Mouse (Mus musculus) embryonic stem cell, embryonic (primary cell): ENCODE measurements around the gene Psma5.

Experiments used
- CTCF ChIA-PET, 4 experiments: fragments of 300-600 bp in 2 of 4; fragments of 350-600 bp in 2 of 4; sonication (Branson Sonifier 250); formaldehyde crosslinking; loops; one replicate each; lab custom pipeline; 2022; ENCODE audit warnings: inconsistent platforms in 2 of 4; lab: Charles Lee
- POLR2A ChIA-PET, 4 experiments: fragments of 300-600 bp in 2 of 4; fragments of 350-600 bp in 2 of 4; sonication (Branson Sonifier 250); formaldehyde crosslinking; loops; one replicate each; lab custom pipeline; 2022; ENCODE audit warnings: antibody characterized with exemption in 4 of 4, inconsistent platforms in 1 of 4; lab: Charles Lee

The Psma5 gene

GRCm38 (mm10) chr3:108289311-108290130 lies 32.8 kb downstream of the Psma5 start:
- ChIA-PET POLR2A (interaction anchor here in 2 of 4 experiments (0.8 to 2.0 kb wide), 4 partner anchors 31 to 94 kb away, joined by 3 to 12 read pairs (median 6); partner anchors contain the start of genes Psrc1 (in 2 of the 2) and Psma5 (in 1 of the 2)), CTCF (no interaction called here)

GRCm38 (mm10) chr3:108291036-108291799 lies 34.5 kb downstream of the Psma5 start:
- CTCF ChIA-PET, result interaction anchor here (0.6 to 1.1 kb wide), 7 partner anchors 9 to 144 kb away, joined by 3 to 11 read pairs (median 3); no protein-coding TSS in a partner anchor
- POLR2A ChIA-PET, result interaction anchor here in 3 of 4 experiments (0.6 to 2.2 kb wide), 22 partner anchors 9 to 995 kb away, joined by 3 to 12 read pairs (median 4); partner anchors contain the start of genes Psrc1 (in 3 of the 3), Cyb561d1 (in 2 of the 3), Psma5 (in 2 of the 3) and Sars (in 2 of the 3)

GRCm38 (mm10) chr3:108294398-108294797 lies 37.7 kb downstream of the Psma5 start:
- ChIA-PET POLR2A (interaction anchor here in 2 of 4 experiments (0.7 to 3.2 kb wide), 5 partner anchors 9 to 150 kb away, joined by 4 to 31 read pairs (median 4); partner anchors contain the start of genes Psrc1 (in 1 of the 2) and Sort1 (in 1 of the 2)), CTCF (interaction anchor here in 1 of 4 experiments (1.3 kb wide), 1 partner anchor 12 kb away, joined by 6 read pairs; no protein-coding TSS in a partner anchor)

- POLR2A ChIA-PET, result interaction anchor here in 3 of 4 experiments (0.6 to 3.2 kb wide), 31 partner anchors 7 to 1015 kb away, joined by 3 to 31 read pairs (median 4); partner anchors contain the start of genes Sars (in 3 of the 3), Psma5 (in 2 of the 3), Sort1 (in 2 of the 3) and Gnai3 (in 1 of the 3)
These were observed 38.9 kb downstream of the Psma5 start for GRCm38 (mm10) chr3:108295379-108296219.

GRCm38 (mm10) chr3:108296220-108297049 lies 39.7 kb downstream of the Psma5 start:
- CTCF ChIA-PET, result interaction anchor here (0.6 to 1.9 kb wide), 8 partner anchors 13 to 266 kb away, joined by 3 to 10 read pairs (median 6); partner anchors contain the start of genes Psrc1 (in 1 of the 4), Sort1 (in 1 of the 4) and Tmem167b (in 1 of the 4)
- POLR2A ChIA-PET, result interaction anchor here in 3 of 4 experiments (0.6 to 3.2 kb wide), 30 partner anchors 8 to 276 kb away, joined by 3 to 31 read pairs (median 4); partner anchors contain the start of genes Sars (in 3 of the 3), Psma5 (in 2 of the 3), Sort1 (in 2 of the 3) and Gnai3 (in 1 of the 3)

More at GRCm38 (mm10) chr3:108295379-108296219, 38.9 kb downstream of the Psma5 start:
- CTCF ChIA-PET, result interaction anchor here in 3 of 4 experiments (0.8 to 1.9 kb wide), 5 partner anchors 12 to 267 kb away, joined by 3 to 10 read pairs (median 3); partner anchors contain the start of genes Psrc1 (in 1 of the 3), Sort1 (in 1 of the 3) and Tmem167b (in 1 of the 3)

- POLR2A ChIA-PET, result interaction anchor here in 3 of 4 experiments (0.6 to 3.2 kb wide), 13 partner anchors 9 to 148 kb away, joined by 3 to 31 read pairs (median 7); partner anchors contain the start of genes Sars (in 2 of the 3), Psma5 (in 1 of the 3), Psrc1 (in 1 of the 3) and Sort1 (in 1 of the 3)
These were observed 40.3 kb downstream of the Psma5 start for GRCm38 (mm10) chr3:108297050-108297419.

GRCm38 (mm10) chr3:108297603-108298553 lies 41.2 kb downstream of the Psma5 start:
- CTCF ChIA-PET, result interaction anchor here in 1 of 4 experiments (0.6 kb wide), 1 partner anchor 1065 kb away, joined by 7 read pairs; no protein-coding TSS in a partner anchor
- POLR2A ChIA-PET, result interaction anchor here in 2 of 4 experiments (0.8 to 1.8 kb wide), 5 partner anchors 10 to 86 kb away, joined by 3 to 4 read pairs (median 3); partner anchors contain the start of genes Psma5 (in 1 of the 2) and Psrc1 (in 1 of the 2)

More at GRCm38 (mm10) chr3:108297050-108297419, 40.3 kb downstream of the Psma5 start:
- CTCF ChIA-PET, result interaction anchor here in 1 of 4 experiments (1.9 kb wide), 1 partner anchor 86 kb away, joined by 10 read pairs; the partner anchor contains the start of gene Psrc1

- CTCF ChIA-PET, result no interaction called here
- POLR2A ChIA-PET, result interaction anchor here in 2 of 4 experiments (1.3 to 1.8 kb wide), 3 partner anchors 9 to 155 kb away, joined by 3 to 7 read pairs (median 3); partner anchors contain the start of gene Psrc1 (in 1 of the 2)
These were observed 43.8 kb downstream of the Psma5 start for GRCm38 (mm10) chr3:108300455-108301030.

GRCm38 (mm10) chr3:108303683-108304082 lies 47.0 kb downstream of the Psma5 start:
- POLR2A ChIA-PET, result interaction anchor here in 2 of 4 experiments (1.0 to 1.9 kb wide), 4 partner anchors 12 to 80 kb away, joined by 3 to 6 read pairs (median 4); partner anchors contain the start of genes Psma5 (in 1 of the 2) and Psrc1 (in 1 of the 2)
- CTCF ChIA-PET, result no interaction called here

- CTCF ChIA-PET, result no interaction called here
- POLR2A ChIA-PET, result interaction anchor here in 2 of 4 experiments (0.7 to 1.9 kb wide), 5 partner anchors 9 to 84 kb away, joined by 3 to 6 read pairs (median 4); no protein-coding TSS in a partner anchor
These were observed 48.0 kb downstream of the Psma5 start for GRCm38 (mm10) chr3:108304747-108305146.

- ChIA-PET POLR2A (interaction anchor here in 1 of 4 experiments (1.1 kb wide), 1 partner anchor 50 kb away, joined by 3 read pairs; the partner anchor contains the start of gene Psma5), CTCF (no interaction called here)
These were observed 49.7 kb downstream of the Psma5 start for GRCm38 (mm10) chr3:108306387-108306786.

GRCm38 (mm10) chr3:108307485-108307884 lies 50.8 kb downstream of the Psma5 start:
- POLR2A ChIA-PET, result interaction anchor here in 1 of 4 experiments (0.5 kb wide), 1 partner anchor 76 kb away, joined by 4 read pairs; the partner anchor contains the start of gene Psrc1
- CTCF ChIA-PET, result no interaction called here

GRCm38 (mm10) chr3:108310921-108311341 lies 54.2 kb downstream of the Psma5 start:
- ChIA-PET POLR2A (interaction anchor here in 2 of 4 experiments (0.6 to 1.4 kb wide), 3 partner anchors 16 to 73 kb away, joined by 3 to 4 read pairs (median 3); partner anchors contain the start of gene Psrc1 (in 1 of the 2)), CTCF (no interaction called here)

- POLR2A ChIA-PET, result interaction anchor here in 2 of 4 experiments (0.6 to 1.5 kb wide), 5 partner anchors 12 to 162 kb away, joined by 3 to 5 read pairs (median 3); partner anchors contain the start of gene Psrc1 (in 1 of the 2)
- CTCF ChIA-PET, result no interaction called here
These were observed 55.0 kb downstream of the Psma5 start for GRCm38 (mm10) chr3:108311688-108312087.
